Mouse (Mus musculus) small intestine, adult 2 months (tissue): ENCODE measurements around the gene Rdh5. TPM values are rescaled to one million over a fixed set of nuclear protein-coding genes. Genes with fewer than 3 reads are reported as not detected.
A peak's percentile ranks its signal among the peaks of the same experiment; 100 is the strongest.

Experiments
- H3K27ac ChIP-seq: fragments of 200-500 bp; 2 replicates; pipeline ENCODE4 v1.5.1; 2012; ENCODE audit warnings: low read depth, low read length, control low read depth, inconsistent platforms; ENCODE audit not compliant: insufficient read depth
- H3K27me3 ChIP-seq: fragments of 200-500 bp; 2 replicates; pipeline ENCODE4 v1.6.1; 2012; ENCODE audit warnings: mild to moderate bottlenecking, moderate library complexity, low read length, inconsistent platforms; ENCODE audit not compliant: control insufficient read depth, insufficient read depth
- H3K36me3 ChIP-seq: fragments of 200-500 bp; 2 replicates; pipeline ENCODE4 v1.6.1; 2012; ENCODE audit warnings: mild to moderate bottlenecking, low read length, control low read depth, inconsistent platforms; ENCODE audit not compliant: control insufficient read depth, insufficient read depth
- H3K4me1 ChIP-seq: fragments of 200-500 bp; 2 replicates; pipeline ENCODE4 v1.6.1; 2012; ENCODE audit warnings: low read length, inconsistent platforms, mixed read lengths; ENCODE audit not compliant: control insufficient read depth, insufficient read depth, insufficient read length
- H3K4me3 ChIP-seq: fragments of 200-500 bp; 2 replicates; pipeline ENCODE4 v1.5.1; 2012; ENCODE audit warnings: low read depth, mild to moderate bottlenecking, control low read depth, inconsistent platforms, low read length, moderate library complexity
- CTCF ChIP-seq: fragments of 200-500 bp; IDR thresholded peaks from 2 replicates; pipeline ENCODE4 v1.5.1; 2012; ENCODE audit warnings: low read depth, mild to moderate bottlenecking, control low read depth, inconsistent platforms, low read length, moderate library complexity, mixed read lengths; ENCODE audit not compliant: insufficient replicate concordance, insufficient read length; ENCODE audit errors: extremely low read depth
- POLR2A ChIP-seq: fragments of 200-500 bp; IDR thresholded peaks from 2 replicates; pipeline ENCODE4 v1.6.1; 2012; ENCODE audit warnings: low read depth, mild to moderate bottlenecking, control low read depth, inconsistent platforms, low read length, moderate library complexity
- WGBS: fragments of 180-500 bp; shearing (Covaris S2); methylation state at CpG from one replicate; pipeline ENCODE4 v1.1.7; 2018; 5-methylcytosine and 5-hydroxymethylcytosine counted together
- polyA plus RNA-seq: library from polyadenylated mRNA; depleted of rRNA; stranded (reverse); fragments of >200 nt; gene quantifications from 2 replicates; pipeline ENCODE4 v1.2.3, GENCODE M21; 2012

The Rdh5 gene
- polyA plus RNA-seq, 1 experiment, result 30.3 TPM

DNA sequence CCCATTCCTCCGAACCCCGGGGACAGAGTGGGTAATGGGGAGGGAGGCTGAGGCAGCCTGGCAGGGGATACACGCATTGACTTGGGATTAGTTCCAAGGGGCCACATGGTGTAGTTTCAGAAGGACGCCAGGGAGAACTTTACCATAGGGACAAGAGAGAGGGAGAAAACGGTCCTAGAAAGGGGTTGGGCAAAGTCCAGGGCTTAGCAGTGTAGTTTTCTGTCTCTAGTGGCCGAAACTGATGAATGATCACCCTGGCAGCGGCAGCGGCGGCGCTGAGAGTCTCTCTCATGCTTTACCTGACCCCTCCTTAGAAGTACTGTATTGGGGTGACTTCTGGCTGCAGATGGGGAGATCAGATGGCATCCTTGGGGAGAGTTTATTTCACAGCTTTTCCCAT, 35.7 kb upstream of the Rdh5 start:
- 83% methylated on average over 10 of the region's 10 CpGs for WGBS
- Histone ChIP-seq H3K36me3 (0 out of 2 replicates have a peak, but pooled peaks cover 4% of the 10 kb centered on the region), H3K27me3 (no peaks in the 10 kb centered on the region), H3K4me3 (no peak overlapping the region), H3K4me1 (peaks cover 13% of the 10 kb centered on the region), H3K27ac (no peak overlapping the region)
- TF ChIP-seq POLR2A (no peak), CTCF (no peak)

GRCm38 (mm10) chr10:128950208-128950887, 27.7 kb upstream of the Rdh5 start:
- Histone ChIP-seq H3K27ac (no peak overlapping the region), H3K27me3 (no peaks in the 10 kb centered on the region), H3K4me3 (no peak overlapping the region), H3K4me1 (no peaks in the 10 kb centered on the region), H3K36me3 (no peaks in the 10 kb centered on the region)
- TF ChIP-seq POLR2A, result no peak
- TF ChIP-seq CTCF, result no peak
- WGBS, result 57% methylated on average over 16 of the region's 16 CpGs

DNA sequence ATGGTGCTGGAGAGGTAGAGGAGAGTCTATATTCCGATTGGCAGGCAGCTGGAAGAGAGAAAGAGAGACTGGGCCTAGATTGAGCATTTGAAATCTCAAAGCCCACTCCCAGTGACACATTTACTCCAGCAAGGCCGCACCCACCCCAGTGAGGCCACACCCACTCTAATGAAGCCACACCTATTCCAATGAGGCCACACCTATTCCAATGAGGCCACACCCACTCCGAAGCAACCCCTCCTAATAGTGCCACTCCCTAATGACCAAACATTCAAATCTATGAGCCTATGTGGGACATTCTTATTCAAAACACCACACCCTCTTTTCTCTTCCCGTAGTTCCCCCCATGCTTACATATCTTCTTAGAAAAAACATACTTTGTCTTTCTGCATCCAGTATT, 24.8 kb upstream of the Rdh5 start:
- Histone ChIP-seq H3K4me3 (no peak overlapping the region), H3K36me3 (no peaks in the 10 kb centered on the region), H3K27ac (no peak overlapping the region), H3K4me1 (no peaks in the 10 kb centered on the region), H3K27me3 (no peaks in the 10 kb centered on the region)
- TF ChIP-seq CTCF (no peak), POLR2A (no peak)
- 91% methylated on average over 4 of the region's 4 CpGs for WGBS

DNA sequence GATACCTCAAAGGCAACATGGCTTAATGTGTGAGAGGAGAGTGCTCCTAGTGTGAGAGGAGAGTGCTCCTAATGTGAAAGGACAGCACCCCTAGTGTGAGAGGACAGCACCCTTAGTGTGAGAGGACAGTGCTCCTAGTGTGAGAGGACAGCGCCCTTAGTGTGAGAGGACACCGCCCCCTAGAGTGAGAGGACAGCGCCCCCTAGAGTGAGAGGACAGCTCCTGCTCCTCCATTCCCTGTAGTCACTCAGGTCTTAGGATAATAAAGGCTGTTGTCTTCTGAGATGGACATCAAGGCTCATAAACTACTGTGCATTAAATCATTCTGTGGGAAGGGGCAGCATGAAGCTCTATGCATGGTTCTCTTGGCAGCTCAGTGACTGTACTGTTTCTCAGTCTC, 23.0 kb upstream of the Rdh5 start:
- TF ChIP-seq CTCF, result peak; percentile 68; the same call in 1 of the 2 replicates
- TF ChIP-seq POLR2A, result no peak
- 17% methylated on average over 3 of the region's 3 CpGs for WGBS
- Histone ChIP-seq H3K4me3 (no peak overlapping the region), H3K4me1 (no peaks in the 10 kb centered on the region), H3K36me3 (no peaks in the 10 kb centered on the region), H3K27ac (no peak overlapping the region), H3K27me3 (no peaks in the 10 kb centered on the region)

- H3K27ac ChIP-seq, result no peak overlapping the region
- H3K4me1 ChIP-seq, result peaks cover 2% of the 10 kb centered on the region; the same call in 1 of the 2 replicates
- H3K4me3 ChIP-seq, result no peak overlapping the region
- WGBS, result 83% methylated on average over 10 of the region's 10 CpGs
- TF ChIP-seq CTCF, result no peak
- TF ChIP-seq POLR2A, result no peak
- H3K36me3 ChIP-seq, result no peaks in the 10 kb centered on the region
- H3K27me3 ChIP-seq, result no peaks in the 10 kb centered on the region
These were observed 17.9 kb upstream of the Rdh5 start for GRCm38 (mm10) chr10:128940475-128941061.

- Histone ChIP-seq H3K27ac (peak overlapping the region; percentile 52), H3K4me3 (peak overlapping the region; percentile 29; the same call in 1 of the 2 replicates), H3K27me3 (peaks cover 3% of the 10 kb centered on the region), H3K4me1 (peaks cover 7% of the 10 kb centered on the region; the same call in 1 of the 2 replicates), H3K36me3 (no peaks in the 10 kb centered on the region)
- TF ChIP-seq POLR2A (peak; percentile 26; the same call in 1 of the 2 replicates), CTCF (no peak)
- 21% methylated on average over 5 of the region's 5 CpGs for WGBS
These were observed 16.3 kb upstream of the Rdh5 start for GRCm38 (mm10) chr10:128938974-128939373.

GRCm38 (mm10) chr10:128938457-128938856, 15.8 kb upstream of the Rdh5 start:
- Histone ChIP-seq H3K4me1 (peaks cover 10% of the 10 kb centered on the region; the same call in 1 of the 2 replicates), H3K27me3 (peaks cover 8% of the 10 kb centered on the region), H3K27ac (peak overlapping the region; percentile 52; the same call in 1 of the 2 replicates), H3K4me3 (no peak overlapping the region), H3K36me3 (no peaks in the 10 kb centered on the region)
- TF ChIP-seq CTCF (no peak), POLR2A (no peak)
- 38% methylated on average over 9 of the region's 9 CpGs for WGBS
